Mouse (Mus musculus) heart, embryonic 16.5 days (tissue): Measurements from ENCODE around the gene Rasgrf1. TPM values are rescaled to one million over a fixed set of nuclear protein-coding genes. Genes with fewer than 3 reads are reported as not detected.

Experiments used
- ATAC-seq: fragments of 200-750 bp; cut with Nextera tagmentation; replicated peaks from 2 replicates; pipeline ENCODE4 v1.8.0; 2017; ENCODE audit warnings: moderate number of reproducible peaks; ENCODE audit not compliant: insufficient read depth, low FRiP score; ENCODE audit errors: extremely low read depth
- H3K27ac ChIP-seq: fragments of 300-500 bp; sonication (generic); 2 replicates; pipeline ENCODE4 v1.5.1; 2014; ENCODE audit warnings: mild to moderate bottlenecking, low read length, control low read depth, moderate library complexity
- H3K27me3 ChIP-seq: fragments of 300-500 bp; sonication (generic); 2 replicates; pipeline ENCODE4 v1.6.1; 2014; ENCODE audit warnings: low read length, mixed read lengths; ENCODE audit not compliant: control insufficient read depth, insufficient read depth
- H3K36me3 ChIP-seq: fragments of 300-500 bp; sonication (generic); 2 replicates; pipeline ENCODE4 v1.6.1; 2014; ENCODE audit not compliant: control insufficient read depth, insufficient read depth
- H3K4me1 ChIP-seq: fragments of 300-500 bp; sonication (generic); 2 replicates; pipeline ENCODE4 v1.6.1; 2014; ENCODE audit warnings: low read length, mixed read lengths; ENCODE audit not compliant: control insufficient read depth, insufficient read depth
- H3K4me2 ChIP-seq: fragments of 300-500 bp; sonication (generic); 2 replicates; pipeline ENCODE4 v1.6.1; 2014; ENCODE audit warnings: low read depth, mild to moderate bottlenecking, control low read depth, low read length
- H3K4me3 ChIP-seq: fragments of 300-500 bp; sonication (generic); 2 replicates; pipeline ENCODE4 v1.5.1; 2014; ENCODE audit warnings: mild to moderate bottlenecking, control low read depth, low read length
- H3K9ac ChIP-seq: fragments of 300-500 bp; sonication (generic); 2 replicates; pipeline ENCODE4 v1.6.1; 2014; ENCODE audit warnings: low read length, control low read depth
- H3K9me3 ChIP-seq: fragments of 300-500 bp; sonication (generic); replicated peaks from 2 replicates; pipeline ENCODE4 v1.6.1; 2016; ENCODE audit warnings: low read length; ENCODE audit not compliant: control insufficient read depth
- WGBS: fragments of 180-500 bp; shearing (Covaris S2); extraction: QIAGEN DNeasy Blood & Tissue Kit; methylation state at CpG from one replicate; pipeline ENCODE4 v1.1.7; 2014; 5-methylcytosine and 5-hydroxymethylcytosine counted together
- polyA plus RNA-seq: library from polyadenylated mRNA; unstranded; fragments of >200 nt; fragmentation: Nextera tagmentation; extraction: Ambion mirVana; gene quantifications from 2 replicates; pipeline ENCODE4 v1.2.1, GENCODE M21; 2015

Gene Rasgrf1
- polyA plus RNA-seq, 1 experiment from 2014 or later = 0.11 TPM

DNA sequence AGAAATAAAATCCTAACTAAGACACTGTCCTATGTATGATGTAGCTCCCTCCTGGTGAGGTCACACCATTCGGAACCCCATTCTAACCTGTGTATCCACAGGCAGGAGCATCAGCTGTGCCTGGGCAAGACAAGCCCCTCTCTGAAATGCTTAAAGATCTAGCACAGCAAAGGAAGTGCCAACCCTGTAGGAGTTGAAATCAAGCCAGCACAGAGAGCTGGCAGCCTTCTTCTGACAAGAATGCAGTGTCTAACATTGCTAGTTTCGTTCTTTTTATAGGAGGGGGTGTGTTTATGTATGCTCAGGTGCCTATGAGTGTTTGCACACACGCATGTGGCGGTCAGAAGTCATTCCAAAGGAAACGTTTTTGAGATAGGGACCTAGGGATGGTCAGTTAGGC lies 34.2 kb upstream of the Rasgrf1 start:
- Histone ChIP-seq H3K4me3 (no peak overlapping the region), H3K9ac (no peak overlapping the region), H3K4me1 (no peaks in the 10 kb centered on the region), H3K27me3 (peaks cover 22% of the 10 kb centered on the region), H3K27ac (no peak overlapping the region), H3K36me3 (no peaks in the 10 kb centered on the region), H3K9me3 (peaks cover 4% of the 10 kb centered on the region; the same call in 1 of the 2 replicates), H3K4me2 (no peak overlapping the region)
- WGBS = 49% methylated on average over 5 of the region's 5 CpGs
- no peak for ATAC-seq

DNA sequence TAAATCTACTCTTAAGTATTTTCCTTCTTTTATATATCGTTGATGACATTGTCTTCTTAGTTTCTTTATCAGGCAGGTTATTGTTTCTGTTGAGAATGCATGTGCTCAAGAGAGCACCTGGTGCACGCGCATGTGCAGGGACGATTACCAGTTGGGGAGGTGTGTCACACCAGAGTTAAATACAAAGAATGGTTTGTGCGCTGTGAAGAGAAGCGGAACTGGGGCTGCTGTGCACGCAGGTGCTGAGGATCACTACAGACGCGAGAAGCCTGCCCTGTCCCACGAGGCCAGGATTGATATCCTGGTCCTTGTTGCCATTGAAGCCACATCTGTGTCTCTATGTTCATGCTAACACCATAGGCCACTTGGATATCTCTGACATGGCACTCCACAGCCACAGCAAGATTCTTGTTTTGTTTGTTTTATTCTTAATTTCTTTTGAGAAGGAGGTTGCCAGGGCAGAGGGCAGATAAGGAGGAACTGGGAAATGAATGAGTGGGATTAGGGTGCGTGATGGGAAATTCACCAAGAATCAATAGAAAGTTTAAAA lies 31.2 kb upstream of the Rasgrf1 start:
- no peak overlapping the region for H3K9ac ChIP-seq
- ATAC-seq = no peak
- H3K36me3 ChIP-seq = no peaks in the 10 kb centered on the region
- no peak overlapping the region for H3K27ac ChIP-seq
- H3K4me3 ChIP-seq = no peak overlapping the region
- WGBS = 51% methylated on average over 11 of the region's 11 CpGs
- H3K9me3 ChIP-seq = peaks cover 4% of the 10 kb centered on the region; the same call in 1 of the 2 replicates
- H3K27me3 ChIP-seq = peaks cover 27% of the 10 kb centered on the region
- H3K4me1 ChIP-seq = no peaks in the 10 kb centered on the region
- H3K4me2 ChIP-seq = no peak overlapping the region

DNA sequence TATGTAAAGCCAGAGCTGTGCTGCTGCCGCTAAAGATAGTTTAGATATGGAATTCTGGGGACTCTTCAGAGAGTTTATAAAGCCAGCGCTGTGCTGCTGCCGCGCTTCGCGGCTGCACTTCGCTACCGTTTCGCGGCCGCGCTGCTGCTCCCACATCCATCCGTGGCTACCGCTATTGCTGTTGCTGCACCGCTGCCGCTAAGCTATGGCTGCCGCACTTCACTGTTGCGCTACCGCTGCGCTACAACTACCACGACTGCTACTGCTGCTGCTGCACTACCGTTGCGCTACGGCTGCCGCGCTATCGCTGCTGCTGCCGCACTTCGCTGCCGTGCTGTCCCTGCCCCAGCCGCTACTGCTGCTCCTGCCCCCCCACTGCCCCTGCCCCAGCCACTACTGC lies 30.1 kb upstream of the Rasgrf1 start:
- no peak for ATAC-seq
- Histone ChIP-seq H3K9ac (no peak overlapping the region), H3K9me3 (peaks cover 4% of the 10 kb centered on the region; the same call in 1 of the 2 replicates), H3K36me3 (no peaks in the 10 kb centered on the region), H3K4me2 (peak overlapping the region; percentile 30; the same call in 1 of the 2 replicates), H3K4me1 (no peaks in the 10 kb centered on the region), H3K4me3 (peak overlapping the region; percentile 11), H3K27ac (no peak overlapping the region), H3K27me3 (peaks cover 29% of the 10 kb centered on the region)
- WGBS = 54% methylated on average over 31 of the region's 31 CpGs

DNA sequence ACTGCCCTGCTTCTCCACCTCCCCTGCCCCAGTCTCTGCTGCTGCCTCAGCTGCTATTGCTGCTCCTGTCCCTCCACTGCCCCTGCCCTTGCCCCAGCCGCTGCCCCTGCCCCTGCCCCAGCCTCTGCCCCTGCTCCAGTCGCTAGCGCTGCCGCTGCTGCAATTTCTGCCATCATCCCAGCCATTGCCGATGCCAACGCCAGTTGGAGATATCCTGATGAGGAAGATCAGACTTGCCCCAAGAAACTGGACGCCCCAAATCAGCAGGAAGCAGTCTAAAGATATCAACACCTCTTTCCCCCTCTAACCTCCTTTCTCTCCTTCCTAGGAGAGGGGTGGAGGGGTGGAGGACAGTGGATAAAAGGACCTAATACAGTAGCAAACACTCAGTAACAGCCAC lies 28.2 kb upstream of the Rasgrf1 start:
- no peaks in the 10 kb centered on the region for H3K36me3 ChIP-seq
- peaks cover 4% of the 10 kb centered on the region; the same call in 1 of the 2 replicates for H3K9me3 ChIP-seq
- WGBS = 56% methylated on average over 7 of the region's 7 CpGs
- H3K27me3 ChIP-seq = peaks cover 39% of the 10 kb centered on the region
- H3K9ac ChIP-seq = no peak overlapping the region
- no peak overlapping the region for H3K4me2 ChIP-seq
- no peaks in the 10 kb centered on the region for H3K4me1 ChIP-seq
- H3K4me3 ChIP-seq = no peak overlapping the region
- no peak for ATAC-seq
- no peak overlapping the region for H3K27ac ChIP-seq

DNA sequence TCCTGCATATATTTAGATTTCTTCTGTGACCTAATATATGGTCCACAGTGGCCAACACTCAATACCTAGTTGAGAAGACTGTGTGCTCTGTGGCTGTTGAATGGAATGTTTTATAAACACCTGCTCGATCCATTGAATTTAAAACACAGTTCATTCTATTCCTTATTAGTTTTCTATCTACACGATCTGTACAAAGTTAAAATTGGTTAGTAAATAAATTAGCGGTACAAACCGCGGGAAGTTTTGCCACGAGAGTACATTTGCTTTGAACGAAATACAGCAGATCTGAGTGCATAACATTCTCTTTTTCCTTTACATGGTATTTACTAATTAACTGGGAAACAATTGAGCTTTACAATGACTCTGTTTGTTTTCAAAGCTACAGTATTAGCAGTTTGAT lies 27.1 kb upstream of the Rasgrf1 start:
- H3K9ac ChIP-seq = no peak overlapping the region
- H3K4me2 ChIP-seq = no peak overlapping the region
- WGBS = 49% methylated on average over 7 of the region's 7 CpGs
- no peak for ATAC-seq
- no peak overlapping the region for H3K27ac ChIP-seq
- H3K4me3 ChIP-seq = no peak overlapping the region
- peaks cover 39% of the 10 kb centered on the region for H3K27me3 ChIP-seq
- H3K4me1 ChIP-seq = no peaks in the 10 kb centered on the region
- no peaks in the 10 kb centered on the region for H3K36me3 ChIP-seq
- peaks cover 4% of the 10 kb centered on the region; the same call in 1 of the 2 replicates for H3K9me3 ChIP-seq

DNA sequence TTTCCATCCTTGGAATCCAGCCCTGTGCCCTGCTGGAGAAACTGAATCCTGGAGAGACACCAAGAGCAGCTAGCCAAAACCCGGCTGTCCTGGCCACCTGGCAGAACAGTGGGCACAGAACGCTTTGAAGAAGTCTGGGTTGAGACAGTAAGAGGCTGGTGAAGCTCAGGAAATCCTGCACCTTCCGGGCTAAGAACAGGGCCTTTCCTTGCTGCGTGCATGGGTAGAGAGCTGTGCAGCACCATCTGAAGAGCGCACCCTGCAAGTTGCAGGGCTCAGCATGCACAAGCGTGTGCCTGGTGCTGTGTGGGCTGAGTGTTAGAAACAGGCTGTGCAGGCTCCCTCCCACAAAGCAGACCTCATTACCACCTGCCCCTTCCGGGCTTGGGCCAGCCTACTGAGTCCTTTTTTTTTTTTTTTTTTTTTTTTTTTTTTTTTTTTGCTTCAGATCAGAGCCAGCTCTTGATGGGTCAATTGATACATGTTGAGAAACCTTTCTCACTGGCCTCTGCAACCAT lies 23.9 kb upstream of the Rasgrf1 start:
- H3K27me3 ChIP-seq = peaks cover 28% of the 10 kb centered on the region
- H3K4me1 ChIP-seq = no peaks in the 10 kb centered on the region
- WGBS = 45% methylated on average over 7 of the region's 7 CpGs

DNA sequence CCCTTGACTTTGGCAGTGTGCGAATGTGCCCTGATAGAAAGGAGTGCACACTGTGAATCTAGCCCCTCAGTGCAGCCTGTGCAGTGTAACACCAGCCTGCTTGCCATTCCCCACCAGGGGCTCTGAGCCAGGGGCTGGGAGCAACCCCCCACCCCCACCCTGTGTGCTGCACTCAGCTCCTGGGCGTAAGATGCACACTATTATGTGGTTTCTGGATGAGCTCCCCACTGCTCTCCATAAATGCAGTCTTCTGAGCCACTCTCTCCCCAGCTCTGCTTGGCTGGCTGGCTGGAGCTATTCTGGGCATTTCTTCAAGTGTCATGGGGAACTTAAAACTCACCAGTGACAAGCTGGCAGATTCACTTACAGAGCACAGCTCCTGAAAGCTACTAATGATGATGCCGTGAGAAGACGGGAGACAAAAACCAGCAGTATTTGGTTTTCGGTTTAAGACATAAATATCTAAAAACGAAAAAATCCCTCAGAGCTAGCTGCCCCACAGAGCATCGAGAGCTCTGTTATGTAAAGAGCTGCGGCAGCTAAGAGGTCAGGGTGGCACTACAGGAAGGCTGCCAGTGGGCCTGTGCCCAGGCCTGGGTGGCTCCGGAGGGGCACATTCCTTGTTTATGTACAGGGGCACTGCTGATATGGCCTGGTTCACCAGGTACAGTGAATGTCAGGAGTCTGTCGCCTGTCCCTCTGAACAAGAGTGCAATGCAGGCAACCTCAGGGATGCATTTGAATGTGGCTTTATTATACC lies 18.0 kb upstream of the Rasgrf1 start:
- Histone ChIP-seq H3K4me1 (no peaks in the 10 kb centered on the region), H3K4me2 (no peak overlapping the region), H3K27me3 (no peaks in the 10 kb centered on the region), H3K4me3 (no peak overlapping the region), H3K9ac (no peak overlapping the region), H3K27ac (no peak overlapping the region), H3K9me3 (no peaks in the 10 kb centered on the region), H3K36me3 (no peaks in the 10 kb centered on the region)
- no peak; the same call in 1 of the 2 replicates for ATAC-seq
- 51% methylated on average over 10 of the region's 10 CpGs for WGBS

More for the DNA sequence above, 23.9 kb upstream of the Rasgrf1 start:
- no peak for ATAC-seq
- H3K9me3 ChIP-seq = no peaks in the 10 kb centered on the region
- no peak overlapping the region for H3K4me2 ChIP-seq
- H3K27ac ChIP-seq = no peak overlapping the region
- H3K36me3 ChIP-seq = no peaks in the 10 kb centered on the region
- no peak overlapping the region for H3K9ac ChIP-seq
- H3K4me3 ChIP-seq = no peak overlapping the region

DNA sequence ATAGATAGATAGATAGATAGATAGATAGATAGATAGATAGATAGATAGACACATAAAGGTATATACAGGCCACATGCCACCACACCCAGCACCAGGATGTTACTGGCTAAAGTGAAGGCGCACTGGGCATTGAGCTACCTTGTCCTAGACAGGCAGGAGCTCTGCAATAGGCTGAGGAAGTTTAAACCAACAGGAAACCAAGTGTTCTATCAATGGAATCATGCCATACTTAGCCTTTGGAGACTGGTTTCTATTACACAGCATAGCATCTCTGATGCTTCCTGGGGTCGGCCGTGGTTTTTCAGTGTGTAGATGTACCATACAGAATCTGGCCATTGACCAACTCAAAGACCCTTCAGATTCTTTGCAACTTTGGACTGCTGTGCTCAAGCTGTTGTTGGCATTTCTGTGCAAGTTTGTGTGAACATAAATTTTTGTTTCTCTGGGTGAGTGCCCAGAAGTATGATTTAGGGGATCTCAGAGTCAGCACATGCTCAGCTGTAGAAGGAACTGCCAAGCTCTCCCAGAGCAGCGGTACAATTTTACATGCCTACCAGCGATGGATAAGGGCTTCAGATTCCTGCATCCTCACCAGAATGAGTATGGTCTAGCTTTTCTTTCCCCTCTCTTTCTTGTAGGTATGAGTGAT lies 17.0 kb upstream of the Rasgrf1 start:
- no peak for ATAC-seq
- H3K9me3 ChIP-seq = no peaks in the 10 kb centered on the region
- H3K27me3 ChIP-seq = no peaks in the 10 kb centered on the region
- no peak overlapping the region for H3K27ac ChIP-seq
- no peak overlapping the region for H3K4me3 ChIP-seq
- no peak overlapping the region for H3K4me2 ChIP-seq
- 90% methylated on average over 5 of the region's 5 CpGs for WGBS
- H3K9ac ChIP-seq = no peak overlapping the region
- no peaks in the 10 kb centered on the region for H3K36me3 ChIP-seq
- no peaks in the 10 kb centered on the region for H3K4me1 ChIP-seq
